Mouse (Mus musculus) A20 (cell line): ENCODE data around the gene Dhx8.
A peak's percentile ranks its signal among the peaks of the same experiment; 100 is the strongest.

Experiments used
- DNase-seq: peaks from one replicate; pipeline ENCODE4 v3.0.0-alpha.2; 2011; ENCODE audit warnings: low read depth, low spot score

Dhx8 gene

DNA sequence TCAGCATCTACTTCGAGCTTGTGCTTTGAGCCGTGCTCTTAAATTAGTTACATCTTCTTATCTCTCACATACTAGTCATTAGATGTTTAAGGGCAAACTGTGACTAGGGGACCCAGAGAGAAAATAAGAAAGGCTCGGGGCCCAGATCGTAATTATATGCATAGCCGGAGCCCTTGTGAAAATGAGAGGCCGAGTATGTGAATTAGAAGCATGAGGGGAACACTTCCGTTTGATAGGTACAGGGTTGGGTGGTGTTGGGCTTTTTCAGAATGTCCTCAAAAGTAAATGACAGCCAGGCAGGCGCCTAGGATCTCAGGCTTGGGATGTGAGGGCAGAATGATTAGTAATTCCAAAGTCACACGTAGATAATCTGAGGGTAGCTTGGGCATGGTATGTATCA lies 877 bp downstream of the Dhx8 start:
- peak; percentile 59 for DNase-seq

DNA sequence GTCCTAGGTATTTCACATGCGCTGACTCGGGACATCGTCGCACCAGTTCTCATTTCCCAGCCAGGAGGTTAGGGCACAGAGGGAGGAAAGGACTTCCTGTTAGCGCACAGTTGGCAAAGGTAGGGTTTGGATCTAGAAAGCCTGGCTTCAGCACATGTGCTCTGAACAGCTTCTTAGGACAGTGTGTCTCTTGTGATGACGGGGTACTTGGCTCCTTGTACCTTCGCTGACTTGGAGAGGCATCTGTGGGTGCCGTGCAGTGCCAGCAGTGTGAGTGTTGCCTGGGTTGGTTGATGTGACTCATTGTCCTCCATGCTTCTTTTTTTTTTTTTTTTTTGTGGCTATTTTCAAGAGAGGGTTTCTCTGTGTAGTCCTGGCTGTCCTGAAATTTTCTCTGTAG lies 23.9 kb downstream of the Dhx8 start:
- DNase-seq = no peak

DNA sequence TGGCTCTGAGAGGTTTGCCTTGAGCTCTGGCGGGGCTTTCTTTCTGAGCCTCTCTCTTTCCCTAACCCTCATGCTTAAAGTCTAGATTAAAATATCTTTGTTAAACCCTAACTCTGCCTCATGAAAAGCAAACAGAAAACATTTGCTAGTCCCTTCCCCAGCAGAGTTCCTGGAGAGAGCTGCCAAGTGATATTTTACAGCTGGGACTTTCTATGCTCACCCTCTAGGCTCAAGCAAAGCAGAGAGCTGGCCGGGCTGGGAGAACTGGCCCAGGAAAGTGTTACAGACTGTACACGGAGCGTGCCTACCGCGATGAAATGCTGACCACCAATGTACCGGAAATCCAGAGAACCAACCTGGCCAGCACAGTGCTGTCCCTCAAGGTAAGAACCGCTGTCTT lies 24.6 kb downstream of the Dhx8 start:
- no peak for DNase-seq

DNA sequence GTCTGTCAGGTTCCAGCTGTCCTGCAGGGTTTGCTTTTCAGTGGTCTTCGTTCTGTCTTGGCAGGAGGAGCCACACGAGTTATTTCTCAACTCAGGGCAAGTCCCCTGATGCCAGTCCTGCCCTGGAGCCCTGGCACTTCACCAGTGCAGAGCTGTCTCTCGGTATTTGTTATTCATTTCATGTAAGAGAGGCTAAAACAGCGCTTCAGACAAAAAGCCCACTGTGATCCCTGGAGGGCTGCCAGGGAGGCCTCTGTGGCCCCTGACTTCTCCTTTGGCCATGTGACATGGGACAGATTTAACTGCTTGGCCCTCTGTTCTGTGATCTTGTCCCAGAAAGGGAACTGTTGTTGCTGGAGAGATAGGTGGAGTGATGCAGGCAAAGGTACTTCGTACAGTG lies 25.7 kb downstream of the Dhx8 start:
- DNase-seq = no peak

DNA sequence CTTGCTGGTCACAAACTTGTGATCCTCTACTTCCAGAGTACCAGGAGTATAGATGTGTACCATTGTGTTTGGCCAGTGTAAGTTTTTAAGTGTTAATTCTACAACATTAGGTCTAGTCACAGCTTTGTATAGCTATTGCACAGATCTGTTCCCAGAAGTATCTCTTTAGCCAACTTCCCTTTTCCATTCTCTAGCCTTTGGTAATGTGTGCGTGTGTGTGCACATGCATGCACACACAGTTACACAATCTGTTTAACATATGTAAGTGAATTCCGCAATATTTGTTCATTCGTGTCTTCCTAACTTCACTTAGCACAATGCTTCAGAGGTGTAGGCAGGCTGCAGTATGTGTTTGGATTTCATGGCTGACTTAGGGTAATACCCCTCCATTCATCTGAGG lies 26.8 kb downstream of the Dhx8 start:
- no peak for DNase-seq

DNA sequence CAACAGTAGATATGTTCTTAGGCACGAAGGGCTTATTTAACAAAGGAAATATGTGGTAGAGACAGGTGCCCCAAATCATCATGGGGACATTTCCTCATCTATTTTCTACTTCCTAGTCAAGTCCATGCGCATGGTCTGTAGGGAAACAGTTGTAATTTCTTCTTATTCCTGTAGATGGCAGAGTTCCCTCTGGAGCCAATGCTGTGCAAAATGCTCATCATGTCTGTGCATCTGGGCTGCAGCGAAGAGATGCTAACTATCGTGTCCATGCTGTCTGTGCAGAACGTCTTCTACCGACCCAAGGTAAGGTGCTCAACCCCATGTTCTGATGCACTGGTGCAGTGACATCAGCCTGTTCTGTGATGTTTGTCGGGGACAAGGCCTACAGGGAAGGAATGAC lies 31.0 kb downstream of the Dhx8 start:
- peak; percentile 68 for DNase-seq

DNA sequence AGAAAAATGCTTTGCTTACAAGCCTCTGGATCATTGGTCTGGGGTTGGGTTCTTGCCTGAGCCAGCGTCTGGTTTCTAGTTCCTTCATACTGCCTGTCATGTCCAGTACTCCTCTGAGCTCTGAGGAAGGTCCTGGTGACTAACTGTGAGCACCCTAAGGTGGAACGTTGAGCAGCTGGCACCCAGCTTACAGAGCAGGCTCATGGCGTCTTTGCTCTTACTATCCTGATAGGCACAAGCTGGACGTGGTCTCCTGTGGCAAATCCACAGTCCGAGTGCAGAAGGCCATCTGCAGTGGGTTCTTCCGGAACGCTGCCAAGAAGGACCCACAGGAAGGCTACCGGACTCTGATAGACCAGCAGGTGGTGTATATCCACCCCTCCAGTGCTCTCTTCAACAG lies 31.8 kb downstream of the Dhx8 start:
- no peak for DNase-seq

DNA sequence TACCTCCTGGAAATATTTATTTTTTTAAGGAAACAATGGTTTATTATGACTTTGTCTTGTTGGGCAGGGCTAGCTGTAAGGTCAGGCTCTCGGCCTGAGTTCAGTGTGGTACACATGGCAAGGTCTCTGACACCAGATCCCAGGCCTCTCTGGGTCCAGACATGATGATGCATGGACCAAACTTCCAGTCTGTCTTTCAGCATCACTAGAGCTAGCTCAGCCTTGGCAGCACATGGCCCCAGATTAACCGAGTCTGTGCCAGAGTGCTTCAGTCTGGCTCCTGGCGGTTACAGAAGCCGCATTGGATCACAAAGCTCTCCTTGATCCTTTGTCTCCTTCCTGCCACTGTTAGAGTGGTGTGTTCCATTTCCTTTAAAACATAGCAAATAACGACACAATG lies 34.6 kb downstream of the Dhx8 start:
- no peak for DNase-seq

DNA sequence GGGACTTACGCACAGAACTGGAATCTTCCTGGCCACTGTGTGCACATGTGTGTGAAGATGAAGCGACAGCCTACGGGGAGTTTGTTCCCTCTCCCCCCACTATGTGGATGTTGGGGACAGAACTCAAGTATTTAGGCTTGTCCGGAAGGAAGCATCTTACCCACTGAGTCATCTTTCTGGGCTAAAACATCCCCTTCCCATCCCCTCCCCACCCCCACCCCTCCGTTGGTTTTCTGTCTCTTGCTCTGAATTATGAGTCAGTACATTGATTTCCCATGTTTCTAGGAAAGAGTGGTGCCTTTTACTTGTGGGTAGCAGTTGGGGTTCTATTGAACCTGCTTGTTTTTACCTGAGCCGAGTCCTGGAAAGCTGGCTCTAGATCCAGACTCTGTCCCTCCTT lies 36.0 kb downstream of the Dhx8 start:
- DNase-seq = no peak

DNA sequence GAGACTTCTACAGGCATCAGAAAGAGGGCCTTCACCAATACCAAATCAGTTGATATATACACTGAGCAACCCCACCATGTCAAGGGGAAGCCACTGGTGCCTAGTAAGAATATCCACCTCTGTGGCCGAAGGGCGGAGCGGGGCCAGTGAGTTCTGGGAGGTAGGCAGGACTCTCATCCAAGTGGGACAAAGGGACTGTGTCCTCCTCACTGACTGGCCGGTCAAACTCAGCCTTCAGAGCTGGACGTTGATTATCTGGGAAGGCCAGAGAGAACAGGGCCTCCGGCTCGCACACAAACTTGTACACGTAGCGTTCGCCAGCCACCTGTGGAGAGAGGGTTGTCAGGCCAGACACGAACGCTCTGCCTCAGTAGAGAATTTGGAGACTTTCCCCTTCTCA lies 37.5 kb downstream of the Dhx8 start:
- DNase-seq = no peak

DNA sequence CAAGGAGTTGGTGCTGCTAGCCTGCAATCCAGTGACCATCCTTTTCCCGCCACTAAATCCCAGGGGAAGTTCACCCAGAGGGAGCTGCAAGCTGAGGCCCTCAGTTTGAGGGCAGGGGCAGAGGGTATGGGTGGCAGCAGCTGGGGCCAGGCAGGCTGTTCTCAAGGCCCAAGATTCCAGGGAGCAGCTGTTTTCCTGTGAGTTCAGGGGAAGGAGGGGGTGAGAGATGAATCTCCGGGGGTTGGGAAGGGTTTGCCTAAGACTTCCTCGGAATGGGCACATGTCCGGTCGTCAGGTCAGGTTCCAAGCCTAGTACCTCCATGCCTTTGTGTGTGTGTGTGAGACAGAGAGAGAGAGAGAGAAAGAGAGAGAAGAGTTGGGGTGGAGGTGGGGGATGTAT lies 39.3 kb downstream of the Dhx8 start:
- no peak for DNase-seq

DNA sequence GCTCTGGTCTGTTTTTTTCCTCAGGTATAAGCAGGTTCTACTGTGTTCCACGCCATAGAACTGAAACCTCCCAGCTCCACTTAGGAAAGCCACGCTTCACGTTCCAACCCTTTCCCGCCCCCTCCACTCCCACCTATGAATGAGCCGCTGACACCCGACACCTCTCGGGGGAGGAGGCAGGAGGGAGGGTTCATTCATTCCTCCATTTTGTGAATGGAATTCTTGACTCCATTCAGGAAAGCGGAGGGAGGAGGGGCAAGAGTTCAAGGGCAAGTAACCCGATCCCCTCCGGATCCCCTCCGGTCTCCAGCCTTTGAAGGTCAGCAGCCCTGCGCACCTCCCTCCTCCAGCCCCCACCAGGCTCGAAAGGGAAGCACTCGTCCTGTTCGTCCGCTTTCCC lies 39.7 kb downstream of the Dhx8 start:
- no peak for DNase-seq

DNA sequence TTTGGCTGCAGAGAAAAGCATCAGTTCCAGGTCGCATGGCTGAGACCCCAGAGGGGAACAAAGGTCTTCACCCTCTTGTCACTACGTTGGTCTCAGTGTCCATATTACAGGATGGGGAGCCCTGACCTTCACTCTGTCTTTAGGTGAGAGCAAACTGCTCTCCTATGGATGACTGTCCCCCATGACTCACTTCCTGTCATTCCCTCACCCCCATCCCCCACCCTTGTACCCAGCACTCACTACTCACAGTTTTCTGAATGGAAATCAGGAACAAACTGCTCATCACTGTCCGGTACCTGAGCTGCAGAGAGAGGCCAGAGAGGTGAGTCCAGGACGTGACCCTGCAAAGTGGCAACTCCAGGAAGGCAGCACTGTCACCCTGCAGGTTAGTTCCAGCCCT lies 44.1 kb downstream of the Dhx8 start:
- no peak for DNase-seq

DNA sequence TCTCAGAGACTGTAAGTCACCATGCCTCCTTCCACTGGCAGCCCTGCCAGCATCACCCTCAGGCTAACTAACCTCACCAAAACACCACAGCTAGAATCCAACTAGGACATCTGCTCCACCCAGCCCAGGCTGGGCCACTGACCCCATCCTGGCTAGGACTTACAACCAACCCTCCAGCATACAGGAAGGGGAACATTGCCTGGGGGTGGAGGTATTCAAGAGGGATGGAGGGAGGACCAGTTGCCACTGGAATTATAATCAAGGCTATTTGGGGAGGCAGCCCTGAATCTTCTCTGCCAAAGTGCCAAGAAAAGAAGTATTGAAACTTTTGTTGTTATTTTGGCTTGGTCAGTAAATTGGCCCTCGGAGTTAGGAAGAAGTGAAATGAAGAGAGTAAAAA lies 50.4 kb downstream of the Dhx8 start:
- DNase-seq = no peak

DNA sequence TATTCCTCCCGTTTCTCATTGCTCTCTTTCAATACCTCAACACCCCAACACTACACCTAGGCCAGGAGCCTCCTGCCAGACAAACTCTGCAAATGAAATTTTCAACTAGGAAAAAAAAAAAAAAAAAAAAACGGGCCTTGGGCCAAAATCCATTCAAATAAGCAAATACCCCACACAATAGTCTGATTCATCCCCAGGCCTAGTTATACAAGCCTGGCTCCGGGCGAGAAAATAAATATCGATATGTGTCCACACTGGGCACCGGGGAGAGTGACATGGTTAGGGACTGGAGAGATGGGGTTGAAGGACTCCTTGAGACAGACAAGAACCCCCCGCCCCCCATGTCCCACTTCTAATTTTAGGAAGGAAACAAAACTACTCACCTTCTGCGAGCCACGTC lies 50.9 kb downstream of the Dhx8 start:
- no peak for DNase-seq

DNA sequence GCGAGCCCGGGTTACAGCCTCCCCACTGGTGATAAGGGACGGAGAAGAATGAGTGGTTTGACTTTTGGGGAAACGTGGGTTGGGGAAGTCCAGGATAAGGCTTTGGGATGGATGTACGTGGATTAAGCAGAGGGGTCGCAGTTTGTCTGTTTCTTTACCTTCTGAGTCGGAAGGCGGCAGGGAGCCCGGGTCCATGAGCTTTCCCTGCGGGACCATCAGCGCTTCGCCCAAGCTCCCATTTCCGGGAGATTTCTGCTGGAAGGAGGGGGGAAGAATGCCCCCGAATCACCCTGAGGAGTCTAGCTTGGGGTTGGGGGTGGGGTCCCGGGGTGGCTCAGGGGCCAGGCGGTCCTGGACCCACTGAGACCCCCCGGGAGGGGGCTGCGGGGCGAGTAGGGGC lies 51.4 kb downstream of the Dhx8 start:
- no peak for DNase-seq

DNA sequence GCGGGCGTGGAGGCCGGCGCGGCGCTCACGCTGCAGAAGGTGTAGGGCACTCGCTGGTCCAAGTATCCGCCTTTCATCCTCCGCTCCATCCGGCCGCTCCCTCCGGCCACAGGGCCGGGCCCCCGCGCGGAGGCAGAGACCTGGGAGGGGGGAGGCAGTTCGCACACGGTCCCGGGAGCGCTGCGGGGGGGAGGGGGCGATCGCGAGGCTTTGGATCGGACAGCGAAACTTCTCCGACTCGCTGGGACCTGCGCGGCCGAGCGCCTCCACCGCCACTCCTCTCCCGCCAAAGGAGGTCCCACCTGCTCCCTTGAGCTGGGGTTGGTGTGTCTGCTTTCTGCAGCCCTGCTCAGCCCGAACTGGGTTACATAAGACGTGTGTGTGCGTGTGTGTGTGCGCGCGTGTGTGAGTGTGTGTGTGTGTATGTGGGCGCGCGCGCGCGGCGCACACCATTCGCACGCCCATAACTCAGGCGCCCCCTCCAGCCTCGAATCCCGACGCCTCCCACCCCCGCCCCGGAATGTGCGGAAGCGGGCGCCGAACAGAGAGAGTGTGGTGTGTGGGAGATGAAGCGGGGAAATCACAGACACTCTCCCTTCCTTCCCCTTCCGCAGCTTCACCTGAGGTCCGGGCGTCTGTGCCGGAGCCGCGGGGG lies 51.9 kb downstream of the Dhx8 start:
- no peak for DNase-seq

DNA sequence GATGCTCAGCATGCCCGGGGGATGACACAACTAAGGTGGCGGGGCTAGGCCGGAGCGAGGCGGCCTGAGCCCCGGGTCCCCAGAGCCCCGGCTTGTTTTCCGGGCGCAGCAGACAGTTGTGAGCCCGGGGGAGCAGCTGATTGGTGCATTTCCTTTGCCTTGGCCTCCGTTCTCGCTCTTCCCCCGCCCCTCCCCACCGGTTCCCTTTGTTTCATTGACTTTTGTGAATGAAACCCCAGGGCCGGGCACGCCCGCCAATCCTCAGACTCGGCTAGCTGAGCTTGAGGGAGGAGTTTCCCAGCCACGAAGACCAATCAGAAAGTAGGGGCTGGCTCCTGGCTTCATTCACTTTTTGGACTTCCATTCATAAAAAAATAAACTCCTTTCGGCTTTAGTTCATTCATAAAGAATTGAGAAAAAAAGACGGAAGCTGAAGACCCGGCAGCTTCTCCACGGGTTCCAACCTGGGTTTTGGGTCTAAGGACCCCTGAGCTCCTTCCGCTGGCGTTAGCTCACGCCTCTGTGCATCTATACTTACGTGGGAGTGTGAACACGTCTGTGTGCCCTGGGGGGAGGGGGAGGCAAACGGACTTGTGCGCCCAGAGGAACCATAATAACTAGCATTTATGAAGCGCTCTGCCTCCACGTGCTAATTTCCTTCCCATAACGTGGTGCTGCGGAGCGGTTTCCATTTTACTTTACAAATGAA lies 52.6 kb downstream of the Dhx8 start, which contains the start of gene Etv4:
Gene Etv4, minus strand, starts transcription at position 229 of the 709 bp plus-strand sequence.
- peak; percentile 97 for DNase-seq

DNA sequence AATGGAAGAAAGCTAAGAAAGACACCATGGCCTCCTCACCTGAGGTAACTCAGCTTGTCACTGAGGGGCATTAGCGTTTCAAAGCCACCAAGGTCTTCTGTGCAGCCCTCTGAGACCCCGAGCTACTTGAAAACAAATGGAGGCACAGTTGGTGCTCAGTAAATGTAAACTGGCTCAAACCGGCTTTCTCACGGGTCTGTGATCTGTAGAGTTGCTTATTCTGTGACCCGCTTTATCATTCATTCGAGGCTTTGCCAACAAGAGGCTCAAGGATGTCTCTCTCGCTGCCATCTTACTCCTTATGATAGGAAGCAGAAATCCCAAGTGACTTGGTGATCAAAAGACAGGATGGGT lies 53.1 kb downstream of the Dhx8 start:
- no peak for DNase-seq

DNA sequence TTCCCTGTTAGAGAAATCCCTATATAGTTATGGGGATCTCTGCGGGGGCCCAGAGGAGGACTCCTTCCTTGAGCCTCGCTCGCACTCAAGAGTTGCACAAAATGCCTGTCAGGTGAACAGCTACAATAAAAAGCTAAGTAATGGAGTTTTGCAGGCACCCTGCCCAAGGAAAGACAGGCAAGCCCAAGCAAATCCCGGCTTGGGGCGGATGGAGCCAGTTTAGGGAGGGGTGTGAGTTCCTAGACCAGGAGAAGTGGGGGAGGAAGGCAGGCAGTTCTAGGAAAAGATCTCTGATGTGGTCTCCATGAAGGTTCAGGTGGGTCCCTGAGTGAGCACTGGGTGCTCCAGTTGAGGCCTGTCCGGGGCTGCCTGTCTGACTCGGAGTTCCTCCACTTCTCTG lies 53.9 kb downstream of the Dhx8 start:
- DNase-seq = no peak

DNA sequence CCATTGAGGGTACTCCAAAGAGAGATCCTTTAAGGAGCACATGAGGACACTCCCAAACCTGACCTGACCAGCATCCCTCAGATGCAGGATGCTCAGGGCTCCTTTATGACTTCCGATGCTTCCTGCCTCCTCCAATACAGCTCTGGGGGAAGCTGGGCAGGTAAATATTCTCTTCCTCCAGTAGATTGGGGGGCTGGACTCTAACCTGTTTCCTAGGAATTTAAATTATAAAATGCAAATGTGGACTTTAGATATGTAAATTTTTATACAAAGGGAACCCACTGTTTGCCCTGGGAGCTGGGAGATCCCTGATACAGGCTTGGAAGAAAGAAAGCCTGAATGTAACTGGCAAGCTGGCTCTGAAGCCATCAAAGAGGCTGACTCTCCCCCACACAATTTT lies 54.7 kb downstream of the Dhx8 start:
- no peak for DNase-seq

DNA sequence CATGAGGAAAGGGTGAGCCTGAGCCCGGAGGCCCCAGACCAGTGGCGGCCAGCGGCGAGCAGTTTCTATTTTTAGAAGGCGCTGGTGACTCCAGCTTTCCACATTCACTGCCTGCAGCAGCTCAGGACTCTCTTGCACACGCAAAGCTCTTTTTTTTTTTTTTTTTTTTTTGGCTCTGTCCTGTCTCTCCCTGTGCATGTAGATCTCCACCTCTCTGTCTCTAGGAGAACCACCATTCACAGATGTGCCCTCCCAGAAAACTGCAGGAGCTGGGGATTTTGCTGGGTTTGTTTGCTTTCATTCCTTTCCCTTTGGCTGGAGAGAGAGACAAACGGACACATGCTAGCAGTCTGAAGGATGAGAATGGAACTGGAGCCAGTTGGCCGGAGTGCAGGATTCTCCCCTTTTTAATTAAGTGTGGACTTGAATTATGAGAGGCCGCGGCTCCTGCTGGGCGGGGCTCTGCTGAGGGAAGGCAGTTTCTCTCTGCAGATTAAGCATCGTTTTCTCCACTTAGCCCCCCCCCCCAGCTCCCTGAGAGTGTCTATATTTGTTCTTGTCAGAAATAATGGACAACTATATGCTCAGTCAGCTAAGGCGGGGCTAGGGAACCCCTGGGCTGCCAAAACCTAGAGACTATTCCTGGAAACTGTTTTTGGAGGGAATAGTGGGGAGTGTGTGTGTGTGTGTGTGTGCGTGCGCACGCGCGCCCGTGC lies 58.2 kb downstream of the Dhx8 start:
- DNase-seq = no peak

DNA sequence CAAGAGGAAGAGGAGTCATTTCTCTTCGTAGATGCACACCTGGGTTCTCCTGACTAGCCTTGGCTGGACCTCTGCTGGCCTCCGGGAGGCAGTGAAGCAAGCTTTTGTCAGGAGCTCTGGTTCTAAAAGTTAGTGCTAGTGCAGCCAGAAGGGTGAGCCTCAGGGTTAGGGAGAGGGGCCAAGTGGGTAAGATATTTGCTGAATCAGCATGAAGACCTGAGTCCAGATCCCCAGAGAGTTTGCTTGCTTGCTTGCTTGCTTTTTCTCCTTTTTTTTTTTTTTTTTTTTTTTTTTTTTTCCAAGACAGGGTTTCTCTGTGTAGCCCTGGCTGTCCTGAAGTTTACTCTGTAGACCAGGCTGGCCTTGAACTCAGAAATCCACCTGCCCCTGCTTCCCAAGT lies 64.6 kb downstream of the Dhx8 start:
- no peak for DNase-seq
